Mouse (Mus musculus): ENCODE measurements at regions not wholly inside any gene's neighbourhood (a gene's known extent, or its start where the extent isn't known, plus 50 kb on each side); places are given as distances from the start of the nearest gene placed in this dataset.
A peak's percentile ranks its signal among the peaks of the same experiment; 100 is the strongest.

- WGBS: 3% methylated on average over 1 of the region's 1 CpGs
- Histone ChIP-seq H3K9ac (ENCODE audit: low read length) (no peak overlapping the region), H3K27ac (ENCODE audit: low read depth, low read length) (no peak overlapping the region), H3K27me3 (replicated peaks; ENCODE audit: control insufficient read depth, insufficient read depth, low read length) (no peaks in the 10 kb centered on the region), H3K4me2 (ENCODE audit: low read length) (no peak overlapping the region), H3K9me3 (replicated peaks; ENCODE audit: control insufficient read depth, low read length) (no peaks in the 10 kb centered on the region), H3K4me3 (ENCODE audit: low read depth, low read length) (no peak overlapping the region), H3K4me1 (ENCODE audit: control insufficient read depth, insufficient read depth, low read length) (no peaks in the 10 kb centered on the region), H3K36me3 (ENCODE audit: control insufficient read depth, insufficient read depth, low read length) (no peaks in the 10 kb centered on the region)
- peak; percentile 82 for DNase-seq (ENCODE audit: low spot score)
- ATAC-seq: no peak
Measured at GRCm38 (mm10) chr1:89207306-89207705, 137.1 kb downstream of the Sh3bp4 start.

GRCm38 (mm10) chr1:89211116-89211515 lies 140.9 kb downstream of the Sh3bp4 start:
- Histone ChIP-seq H3K27me3 (replicated peaks; ENCODE audit: control insufficient read depth, insufficient read depth, low read length) (no peaks in the 10 kb centered on the region), H3K36me3 (ENCODE audit: control insufficient read depth, insufficient read depth, low read length) (no peaks in the 10 kb centered on the region), H3K4me1 (ENCODE audit: control insufficient read depth, insufficient read depth, low read length) (no peaks in the 10 kb centered on the region), H3K27ac (ENCODE audit: low read depth, low read length) (no peak overlapping the region), H3K4me2 (ENCODE audit: low read length) (no peak overlapping the region), H3K9me3 (replicated peaks; ENCODE audit: control insufficient read depth, low read length) (no peaks in the 10 kb centered on the region), H3K9ac (ENCODE audit: low read length) (no peak overlapping the region), H3K4me3 (ENCODE audit: low read depth, low read length) (no peak overlapping the region)
- DNase-seq (ENCODE audit: low spot score): no peak
- ATAC-seq: no peak
- 86% methylated on average over 6 of the region's 6 CpGs for WGBS

- no peaks in the 10 kb centered on the region for H3K27me3 ChIP-seq (replicated peaks; ENCODE audit: control insufficient read depth, insufficient read depth, low read length)
- H3K9me3 ChIP-seq (replicated peaks; ENCODE audit: control insufficient read depth, low read length): no peaks in the 10 kb centered on the region
- no peak overlapping the region for H3K27ac ChIP-seq (ENCODE audit: low read depth, low read length)
- no peak overlapping the region for H3K4me2 ChIP-seq (ENCODE audit: low read length)
- WGBS: 51% methylated on average over 5 of the region's 5 CpGs
- no peaks in the 10 kb centered on the region for H3K36me3 ChIP-seq (ENCODE audit: control insufficient read depth, insufficient read depth, low read length)
- DNase-seq (ENCODE audit: low spot score) (no peak), ATAC-seq (no peak)
- no peak overlapping the region for H3K9ac ChIP-seq (ENCODE audit: low read length)
- H3K4me3 ChIP-seq (ENCODE audit: low read depth, low read length): no peak overlapping the region
- no peaks in the 10 kb centered on the region for H3K4me1 ChIP-seq (ENCODE audit: control insufficient read depth, insufficient read depth, low read length)
Measured at GRCm38 (mm10) chr1:89228426-89228825, 158.2 kb downstream of the Sh3bp4 start.

GRCm38 (mm10) chr1:89231756-89232155 lies 161.5 kb downstream of the Sh3bp4 start:
- Histone ChIP-seq H3K27me3 (replicated peaks; ENCODE audit: control insufficient read depth, insufficient read depth, low read length) (no peaks in the 10 kb centered on the region), H3K9me3 (replicated peaks; ENCODE audit: control insufficient read depth, low read length) (no peaks in the 10 kb centered on the region), H3K4me1 (ENCODE audit: control insufficient read depth, insufficient read depth, low read length) (0 out of 2 replicates have a peak, but pooled peaks cover 5% of the 10 kb centered on the region), H3K4me2 (ENCODE audit: low read length) (no peak overlapping the region), H3K4me3 (ENCODE audit: low read depth, low read length) (no peak overlapping the region), H3K27ac (ENCODE audit: low read depth, low read length) (no peak overlapping the region), H3K36me3 (ENCODE audit: control insufficient read depth, insufficient read depth, low read length) (no peaks in the 10 kb centered on the region), H3K9ac (ENCODE audit: low read length) (no peak overlapping the region)
- 87% methylated on average over 6 of the region's 6 CpGs for WGBS
- ATAC-seq: no peak
- no peak for DNase-seq (ENCODE audit: low spot score)

GRCm38 (mm10) chr1:89232391-89232790 lies 162.2 kb downstream of the Sh3bp4 start:
- WGBS: 78% methylated on average over 5 of the region's 5 CpGs
- Histone ChIP-seq H3K36me3 (ENCODE audit: control insufficient read depth, insufficient read depth, low read length) (no peaks in the 10 kb centered on the region), H3K27me3 (replicated peaks; ENCODE audit: control insufficient read depth, insufficient read depth, low read length) (no peaks in the 10 kb centered on the region), H3K4me1 (ENCODE audit: control insufficient read depth, insufficient read depth, low read length) (0 out of 2 replicates have a peak, but pooled peaks cover 5% of the 10 kb centered on the region), H3K9ac (ENCODE audit: low read length) (no peak overlapping the region), H3K9me3 (replicated peaks; ENCODE audit: control insufficient read depth, low read length) (no peaks in the 10 kb centered on the region), H3K4me3 (ENCODE audit: low read depth, low read length) (no peak overlapping the region), H3K4me2 (ENCODE audit: low read length) (no peak overlapping the region), H3K27ac (ENCODE audit: low read depth, low read length) (no peak overlapping the region)
- DNase-seq (ENCODE audit: low spot score) (no peak), ATAC-seq (no peak)

- 73% methylated on average over 8 of the region's 8 CpGs for WGBS
Measured at GRCm38 (mm10) chr1:89234895-89235294, 164.7 kb downstream of the Sh3bp4 start.

GRCm38 (mm10) chr1:89235296-89235695 lies 165.1 kb downstream of the Sh3bp4 start:
- Histone ChIP-seq H3K4me1 (ENCODE audit: control insufficient read depth, insufficient read depth, low read length) (0 out of 2 replicates have a peak, but pooled peaks cover 5% of the 10 kb centered on the region), H3K9ac (ENCODE audit: low read length) (no peak overlapping the region), H3K27ac (ENCODE audit: low read depth, low read length) (no peak overlapping the region), H3K9me3 (replicated peaks; ENCODE audit: control insufficient read depth, low read length) (no peaks in the 10 kb centered on the region), H3K36me3 (ENCODE audit: control insufficient read depth, insufficient read depth, low read length) (no peaks in the 10 kb centered on the region), H3K4me2 (ENCODE audit: low read length) (no peak overlapping the region; the same call in 1 of the 2 replicates), H3K4me3 (ENCODE audit: low read depth, low read length) (no peak overlapping the region), H3K27me3 (replicated peaks; ENCODE audit: control insufficient read depth, insufficient read depth, low read length) (no peaks in the 10 kb centered on the region)
- peak; percentile 68; the same call in 1 of the 2 replicates for ATAC-seq
- WGBS: 43% methylated on average over 3 of the region's 3 CpGs
- DNase-seq (ENCODE audit: low spot score): peak; percentile 94

More at GRCm38 (mm10) chr1:89234895-89235294, 164.7 kb downstream of the Sh3bp4 start:
- Histone ChIP-seq H3K36me3 (ENCODE audit: control insufficient read depth, insufficient read depth, low read length) (no peaks in the 10 kb centered on the region), H3K9ac (ENCODE audit: low read length) (no peak overlapping the region), H3K4me3 (ENCODE audit: low read depth, low read length) (no peak overlapping the region), H3K27me3 (replicated peaks; ENCODE audit: control insufficient read depth, insufficient read depth, low read length) (no peaks in the 10 kb centered on the region), H3K9me3 (replicated peaks; ENCODE audit: control insufficient read depth, low read length) (no peaks in the 10 kb centered on the region), H3K4me2 (ENCODE audit: low read length) (no peak overlapping the region), H3K27ac (ENCODE audit: low read depth, low read length) (no peak overlapping the region), H3K4me1 (ENCODE audit: control insufficient read depth, insufficient read depth, low read length) (0 out of 2 replicates have a peak, but pooled peaks cover 5% of the 10 kb centered on the region)
- no peak for DNase-seq (ENCODE audit: low spot score)
- no peak for ATAC-seq

- Histone ChIP-seq H3K27ac (ENCODE audit: low read depth, low read length) (no peak overlapping the region), H3K9me3 (replicated peaks; ENCODE audit: control insufficient read depth, low read length) (no peaks in the 10 kb centered on the region), H3K4me1 (ENCODE audit: control insufficient read depth, insufficient read depth, low read length) (0 out of 2 replicates have a peak, but pooled peaks cover 5% of the 10 kb centered on the region), H3K36me3 (ENCODE audit: control insufficient read depth, insufficient read depth, low read length) (no peaks in the 10 kb centered on the region), H3K4me3 (ENCODE audit: low read depth, low read length) (no peak overlapping the region), H3K27me3 (replicated peaks; ENCODE audit: control insufficient read depth, insufficient read depth, low read length) (no peaks in the 10 kb centered on the region), H3K4me2 (ENCODE audit: low read length) (no peak overlapping the region), H3K9ac (ENCODE audit: low read length) (no peak overlapping the region)
- ATAC-seq: peak; percentile 79; the same call in 1 of the 2 replicates
- DNase-seq (ENCODE audit: low spot score): peak; percentile 79
- WGBS: 56% methylated on average over 5 of the region's 5 CpGs
Measured at GRCm38 (mm10) chr1:89237696-89238095, 167.5 kb downstream of the Sh3bp4 start.

- WGBS: 90% methylated on average over 8 of the region's 8 CpGs
- Histone ChIP-seq H3K36me3 (ENCODE audit: control insufficient read depth, insufficient read depth, low read length) (no peaks in the 10 kb centered on the region), H3K4me1 (ENCODE audit: control insufficient read depth, insufficient read depth, low read length) (peaks cover 4% of the 10 kb centered on the region), H3K4me3 (ENCODE audit: low read depth, low read length) (no peak overlapping the region), H3K27ac (ENCODE audit: low read depth, low read length) (no peak overlapping the region), H3K9me3 (replicated peaks; ENCODE audit: control insufficient read depth, low read length) (peaks cover 8% of the 10 kb centered on the region; the same call in 1 of the 2 replicates), H3K9ac (ENCODE audit: low read length) (no peak overlapping the region), H3K4me2 (ENCODE audit: low read length) (no peak overlapping the region), H3K27me3 (replicated peaks; ENCODE audit: control insufficient read depth, insufficient read depth, low read length) (no peaks in the 10 kb centered on the region)
- no peak for DNase-seq (ENCODE audit: low spot score)
- ATAC-seq: no peak
Measured at GRCm38 (mm10) chr1:89244598-89244997, 174.4 kb downstream of the Sh3bp4 start.
